Mouse (Mus musculus): Measurements from ENCODE around the gene Aldh18a1.

GRCm38 (mm10) chr19:40528254-40528653 lies 60.0 kb downstream of the Aldh18a1 start:
- TF ChIP-seq HCFC1 (IDR thresholded peaks at IDR 0.05; ENCODE audit: borderline replicate concordance, insufficient read depth, low read length) (no peak), MAFK (IDR thresholded peaks at IDR 0.05; ENCODE audit: insufficient read depth, low read depth, low read length) (no peak), CHD2 (IDR thresholded peaks at IDR 0.05; ENCODE audit: low read depth, low read length) (no peak), ZC3H11A (IDR thresholded peaks at IDR 0.05; ENCODE audit: borderline replicate concordance, low read depth, low read length) (no peak)

All from ES-E14 (cell line).